Mouse (Mus musculus) MEL (cell line): ENCODE results near the gene B9d2. TPM values are rescaled to one million over a fixed set of nuclear protein-coding genes. Genes with fewer than 3 reads are reported as not detected.

ENCODE experiments used
- DNase-seq: peaks from one replicate; pipeline ENCODE4 v3.0.0; 2011; ENCODE audit warnings: low read depth, low spot score
- H3K27ac ChIP-seq: 2 replicates; pipeline ENCODE4 v1.5.1; 2012; ENCODE audit warnings: low read depth, mild to moderate bottlenecking, control low read depth, low read length, moderate library complexity; ENCODE audit not compliant: control insufficient read depth
- H3K27me3 ChIP-seq, 2 experiments: fragments of 150-350 bp in 1 of 2; sonication (generic) in 1 of 2; 2 replicates each; pipeline ENCODE4 v1.6.1; 2012; ENCODE audit warnings: low read length in 2 of 2, mild to moderate bottlenecking in 2 of 2, improper control_type of control experiment in 1 of 2, moderate library complexity in 1 of 2; ENCODE audit not compliant: insufficient read depth in 2 of 2, control insufficient read depth in 1 of 2
- H3K36me3 ChIP-seq, 2 experiments: 2 replicates each; pipeline ENCODE4 v1.6.1; 2012 to 2014; ENCODE audit warnings: low read length in 2 of 2, improper control_type of control experiment in 1 of 2, inconsistent platforms in 1 of 2, mild to moderate bottlenecking in 1 of 2; ENCODE audit not compliant: insufficient read depth in 2 of 2, control insufficient read depth in 1 of 2
- H3K4me1 ChIP-seq, 2 experiments: fragments of 150-350 bp in 1 of 2; sonication (generic) in 1 of 2; 2 replicates each; pipeline ENCODE4 v1.6.1; 2012; ENCODE audit warnings: low read length in 2 of 2, improper control_type of control experiment in 1 of 2, mild to moderate bottlenecking in 1 of 2; ENCODE audit not compliant: insufficient read depth in 2 of 2, control insufficient read depth in 1 of 2
- H3K4me3 ChIP-seq, 2 experiments: fragments of 150-350 bp in 1 of 2; sonication (generic) in 1 of 2; 2 replicates each; pipeline ENCODE4 v1.5.1; 2012; ENCODE audit warnings: low read depth in 2 of 2, low read length in 2 of 2, mild to moderate bottlenecking in 2 of 2, moderate library complexity in 2 of 2, control low read depth in 1 of 2, improper control_type of control experiment in 1 of 2; ENCODE audit not compliant: control insufficient read depth in 1 of 2, insufficient read depth in 1 of 2
- H3K79me2 ChIP-seq: 2 replicates; pipeline ENCODE4 v1.6.1; 2012; ENCODE audit warnings: mild to moderate bottlenecking, low read length, moderate library complexity; ENCODE audit not compliant: control insufficient read depth, poor library complexity, insufficient read depth
- H3K9ac ChIP-seq: 2 replicates; pipeline ENCODE4 v1.6.1; 2012; ENCODE audit warnings: low read depth, mild to moderate bottlenecking, control low read depth, low read length, moderate library complexity; ENCODE audit not compliant: control insufficient read depth, poor library complexity, severe bottlenecking
- H3K9me3 ChIP-seq: fragments of 150-350 bp; sonication (generic); replicated peaks from 2 replicates; pipeline ENCODE4 v1.6.1; 2012; ENCODE audit warnings: mild to moderate bottlenecking, low read length, improper control_type of control experiment, moderate library complexity; ENCODE audit not compliant: insufficient read depth
- BHLHE40 ChIP-seq: IDR thresholded peaks from 2 replicates; pipeline ENCODE4 v1.6.1; 2012; ENCODE audit warnings: low read depth, mild to moderate bottlenecking, inconsistent platforms, low read length, improper control_type of control experiment, borderline replicate concordance
- CTCF ChIP-seq, 3 experiments: IDR thresholded peaks in 2 of 3; conservative IDR thresholded peaks in 1 of 3; 2 replicates each; pipeline ENCODE4 v1.5.1; 2011 to 2012; ENCODE audit warnings: low read length in 3 of 3, low read depth in 2 of 3, mild to moderate bottlenecking in 2 of 3, improper control_type of control experiment in 1 of 3, inconsistent platforms in 1 of 3, mixed read lengths in 1 of 3, moderate library complexity in 1 of 3; ENCODE audit not compliant: control insufficient read depth in 1 of 3, insufficient read depth in 1 of 3, poor library complexity in 1 of 3, severe bottlenecking in 1 of 3
- E2F4 ChIP-seq: IDR thresholded peaks from 2 replicates; pipeline ENCODE4 v1.6.1; 2011; ENCODE audit warnings: low read depth, low read length, improper control_type of control experiment, borderline replicate concordance
- GABPA ChIP-seq: IDR thresholded peaks from 2 replicates; pipeline ENCODE4 v1.6.1; 2012; ENCODE audit warnings: low read depth, mild to moderate bottlenecking, inconsistent platforms, low read length, improper control_type of control experiment, moderate library complexity
- HCFC1 ChIP-seq: IDR thresholded peaks from 2 replicates; pipeline ENCODE4 v1.6.1; 2012; ENCODE audit warnings: low read depth, mild to moderate bottlenecking, inconsistent platforms, low read length, improper control_type of control experiment, moderate library complexity
- JUND ChIP-seq: IDR thresholded peaks from 2 replicates; pipeline ENCODE4 v1.6.1; 2011; ENCODE audit warnings: low read depth, mild to moderate bottlenecking, improper control_type of control experiment, low read length
- MYB ChIP-seq: IDR thresholded peaks from 2 replicates; pipeline ENCODE4 v1.6.1; 2011; ENCODE audit warnings: mild to moderate bottlenecking, low read depth, low read length, improper control_type of control experiment
- MYC ChIP-seq: IDR thresholded peaks from 2 replicates; pipeline ENCODE4 v1.6.1; 2011; ENCODE audit warnings: low read depth, mild to moderate bottlenecking, low read length, improper control_type of control experiment, moderate library complexity
- NELFE ChIP-seq: IDR thresholded peaks from 2 replicates; pipeline ENCODE4 v1.6.1; 2011; ENCODE audit warnings: low read depth, low read length, improper control_type of control experiment
- POLR2A ChIP-seq, 2 experiments: IDR thresholded peaks; 2 replicates each; pipeline ENCODE4 v1.6.1; 2011 to 2012; ENCODE audit warnings: low read length in 2 of 2, mild to moderate bottlenecking in 2 of 2, control low read depth in 1 of 2, improper control_type of control experiment in 1 of 2, low read depth in 1 of 2, moderate library complexity in 1 of 2; ENCODE audit not compliant: control insufficient read depth in 1 of 2, insufficient read depth in 1 of 2, poor library complexity in 1 of 2
- POLR2AphosphoS2 ChIP-seq: IDR thresholded peaks from 2 replicates; pipeline ENCODE4 v1.6.1; 2011; ENCODE audit warnings: low read length, improper control_type of control experiment
- SIN3A ChIP-seq: IDR thresholded peaks from 2 replicates; pipeline ENCODE4 v1.6.1; 2012; ENCODE audit warnings: low read length, improper control_type of control experiment, inconsistent platforms
- SMC3 ChIP-seq: IDR thresholded peaks from 2 replicates; pipeline ENCODE4 v1.6.1; 2011; ENCODE audit warnings: low read depth, low read length, improper control_type of control experiment
- TAL1 ChIP-seq: IDR thresholded peaks from 2 replicates; pipeline ENCODE4 v1.6.1; 2012; ENCODE audit warnings: mild to moderate bottlenecking, inconsistent platforms, low read length, moderate library complexity, mixed read lengths
- TBP ChIP-seq: IDR thresholded peaks from 2 replicates; pipeline ENCODE4 v1.8.0; 2011; ENCODE audit warnings: low read depth, low read length, improper control_type of control experiment
- TCF12 ChIP-seq: IDR thresholded peaks from 2 replicates; pipeline ENCODE4 v1.6.1; 2014; ENCODE audit warnings: low read depth, mild to moderate bottlenecking, inconsistent platforms, low read length, improper control_type of control experiment, moderate library complexity
- ZKSCAN1 ChIP-seq: IDR thresholded peaks from 2 replicates; pipeline ENCODE4 v1.6.1; 2012; ENCODE audit warnings: low read depth, mild to moderate bottlenecking, inconsistent platforms, low read length, improper control_type of control experiment, moderate library complexity
- ZNF384 ChIP-seq: IDR thresholded peaks from 2 replicates; pipeline ENCODE4 v1.6.1; 2012; ENCODE audit warnings: low read depth, mild to moderate bottlenecking, inconsistent platforms, low read length, improper control_type of control experiment
- polyA plus RNA-seq, 2 experiments: library from polyadenylated mRNA; stranded (reverse) in 1 of 2; unstranded in 1 of 2; fragments of >175 nt in 1 of 2; fragments of >200 nt in 1 of 2; gene quantifications; 2 replicates each; pipeline versions ENCODE4 v1.2.1 to v1.2.4; 2012; ENCODE audit warnings: low replicate concordance in 2 of 2, low read depth in 1 of 2; ENCODE audit not compliant: insufficient read length in 2 of 2, insufficient read depth in 1 of 2, missing spikeins in 1 of 2
- total RNA-seq: library from RNA; depleted of rRNA; stranded (reverse); fragments of 300-350 nt; gene quantifications from 2 replicates; pipeline ENCODE4 v1.2.3, GENCODE M21; 2012

The B9d2 gene
- total and polyA plus RNA-seq, 3 experiments: 70.4 to 108 TPM; not detected in 1

DNA sequence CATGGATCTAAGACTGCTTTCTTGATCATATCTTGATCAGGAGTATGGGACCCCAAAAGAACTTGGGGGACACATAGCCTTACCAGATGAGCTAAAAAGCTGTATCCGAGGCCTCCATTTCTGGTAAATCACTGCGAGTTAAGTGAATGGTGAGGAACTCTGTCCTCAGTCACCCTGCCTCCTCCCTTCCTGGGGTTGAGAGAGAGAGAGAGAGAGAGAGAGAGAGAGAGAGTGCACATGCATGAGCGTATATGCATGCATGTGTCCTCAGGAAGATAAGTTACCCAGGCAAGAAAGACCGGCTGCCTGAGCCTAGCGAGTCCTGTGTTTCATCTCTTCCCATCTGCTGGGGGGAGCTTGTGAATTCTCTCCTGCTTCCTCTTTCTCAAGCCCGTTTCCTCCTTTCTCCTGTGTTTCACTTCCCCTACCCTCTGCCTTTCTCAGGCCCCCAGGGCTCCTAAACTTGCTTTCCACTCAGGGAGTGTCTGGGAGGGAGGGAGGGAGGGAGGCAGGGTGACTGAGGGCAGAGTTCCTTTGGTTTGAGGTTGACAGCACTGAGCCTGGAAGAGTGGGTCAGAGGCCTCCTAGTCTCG is 26.1 kb downstream of the B9d2 start:
- no peak overlapping the region for H3K27ac ChIP-seq
- no peaks in the 10 kb centered on the region for H3K27me3 ChIP-seq
- peaks cover 0 to 5% of the 10 kb centered on the region in 2 experiments; a peak in 1 of 4 replicates for H3K4me1 ChIP-seq
- H3K4me3 ChIP-seq: no peak overlapping the region
- peak; percentile 67 for DNase-seq
- peaks cover 5 to 17% of the 10 kb centered on the region in 2 experiments for H3K36me3 ChIP-seq
- H3K79me2 ChIP-seq: peaks cover under 1% of the 10 kb centered on the region; the same call in 1 of the 2 replicates
- no peak for TF ChIP-seq MYB
- TF ChIP-seq E2F4: no peak
- no peak for TF ChIP-seq BHLHE40
- TF ChIP-seq TBP: no peak
- no peak for TF ChIP-seq HCFC1
- TF ChIP-seq POLR2A (IDR thresholded peaks at IDR 0.05; ENCODE audit: control insufficient read depth in 1 of 2, insufficient read depth in 1 of 2, low read depth in 1 of 2, low read length in 2 of 2, poor library complexity in 1 of 2): 0 out of 4 replicates have a peak, but pooled peaks of 1 of the 2 experiments have one; percentile 34
- TF ChIP-seq MYC: peak; percentile 34; the same call in 1 of the 2 replicates
- 0 out of 2 replicates have a peak, but pooled peaks have one; percentile 20 for TF ChIP-seq POLR2AphosphoS2
- TF ChIP-seq GABPA: no peak
- TF ChIP-seq CTCF (IDR thresholded peaks at IDR 0.05 in 2 of 3, conservative IDR thresholded peaks at IDR 0.05 in 1 of 3; ENCODE audit: control insufficient read depth in 1 of 3, insufficient read depth in 1 of 3, low read depth in 2 of 3, low read length in 3 of 3, poor library complexity in 1 of 3, severe bottlenecking in 1 of 3): no peak
- peak; percentile 90 for TF ChIP-seq JUND
- peak; percentile 48; the same call in 1 of the 2 replicates for TF ChIP-seq TAL1
- no peak for TF ChIP-seq SMC3
- TF ChIP-seq TCF12: no peak
- TF ChIP-seq SIN3A: peak; percentile 35; the same call in 1 of the 2 replicates
- H3K9ac ChIP-seq: no peak overlapping the region
- H3K9me3 ChIP-seq: no peaks in the 10 kb centered on the region

DNA sequence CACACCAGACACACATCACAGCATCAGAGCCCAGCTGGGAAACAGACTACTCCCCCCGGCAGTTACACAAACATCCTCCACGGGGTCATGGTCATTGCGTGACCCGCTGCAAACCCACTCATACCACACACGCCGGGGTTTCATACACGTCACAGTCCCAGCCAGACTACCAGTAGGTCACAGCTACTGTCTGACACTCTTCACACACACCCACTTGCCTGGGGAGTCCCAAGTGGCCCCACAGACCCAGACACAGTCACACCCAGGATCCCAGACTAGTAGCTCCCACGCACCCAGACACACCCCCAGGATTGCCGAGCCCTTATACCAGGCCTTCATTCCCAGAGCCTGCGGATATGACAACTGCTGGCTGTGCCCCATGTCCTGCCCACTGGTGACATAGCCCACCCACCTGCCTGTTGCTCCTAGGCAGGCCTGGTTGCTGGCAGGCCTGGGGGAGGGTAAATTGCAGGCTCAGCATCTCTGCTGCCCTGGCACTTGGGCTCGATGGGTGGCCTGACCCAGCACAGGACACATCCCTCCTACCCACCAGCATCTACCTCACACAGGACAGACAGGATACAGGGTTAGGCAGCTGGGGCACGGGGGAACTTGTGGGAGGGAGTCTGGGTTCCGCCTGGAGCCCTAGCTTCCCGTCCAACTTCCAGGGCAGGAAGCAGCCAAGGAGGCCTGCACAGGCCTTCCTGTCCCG is 27.2 kb downstream of the B9d2 start:
- Histone ChIP-seq H3K79me2 (no peaks in the 10 kb centered on the region), H3K27me3 (no peaks in the 10 kb centered on the region), H3K4me3 (no peak overlapping the region), H3K9ac (no peak overlapping the region), H3K4me1 (peaks cover 0 to 5% of the 10 kb centered on the region in 2 experiments; a peak in 1 of 4 replicates), H3K27ac (no peak overlapping the region), H3K36me3 (peaks cover 5 to 14% of the 10 kb centered on the region in 2 experiments), H3K9me3 (no peaks in the 10 kb centered on the region)
- TF ChIP-seq SIN3A (no peak), POLR2A (IDR thresholded peaks at IDR 0.05; ENCODE audit: control insufficient read depth in 1 of 2, insufficient read depth in 1 of 2, low read depth in 1 of 2, low read length in 2 of 2, poor library complexity in 1 of 2) (peak in 1 of 2 experiments; percentile 15; a peak in 2 of 4 replicates), MYC (no peak), ZKSCAN1 (no peak), TAL1 (no peak), TCF12 (no peak), NELFE (no peak), ZNF384 (no peak)
- DNase-seq: peak; percentile 21
